Mouse (Mus musculus) CH12.LX (cell line): ENCODE data around the gene Alcam.

ENCODE experiments used
- CHD2 ChIP-seq: IDR thresholded peaks from 2 replicates; pipeline ENCODE4 v1.6.1; 2011; ENCODE audit warnings: low read length, improper control_type of control experiment
- CTCF ChIP-seq, 2 experiments: IDR thresholded peaks in 1 of 2; conservative IDR thresholded peaks in 1 of 2; 2 replicates each; pipeline ENCODE4 v1.5.1; 2011 to 2012; ENCODE audit warnings: low read depth in 2 of 2, low read length in 2 of 2, improper control_type of control experiment in 1 of 2, inconsistent platforms in 1 of 2, mild to moderate bottlenecking in 1 of 2, moderate library complexity in 1 of 2
- EP300 ChIP-seq: IDR thresholded peaks from 2 replicates; pipeline ENCODE4 v1.6.1; 2011; ENCODE audit warnings: low read length, improper control_type of control experiment
- JUND ChIP-seq: conservative IDR thresholded peaks from 2 replicates; pipeline ENCODE4 v1.6.1; 2011; ENCODE audit warnings: low read depth, low read length, improper control_type of control experiment
- MAX ChIP-seq: IDR thresholded peaks from 2 replicates; pipeline ENCODE4 v1.6.1; 2011; ENCODE audit warnings: low read length, improper control_type of control experiment
- SIN3A ChIP-seq: IDR thresholded peaks from 2 replicates; pipeline ENCODE4 v1.6.1; 2012; ENCODE audit warnings: low read length, improper control_type of control experiment, inconsistent platforms
- SMC3 ChIP-seq: IDR thresholded peaks from 2 replicates; pipeline ENCODE4 v1.6.1; 2011; ENCODE audit warnings: low read depth, low read length, improper control_type of control experiment
- UBTF ChIP-seq: IDR thresholded peaks from 2 replicates; pipeline ENCODE4 v1.6.1; 2012; ENCODE audit warnings: low read depth, mild to moderate bottlenecking, inconsistent platforms, low read length, improper control_type of control experiment, moderate library complexity

GRCm38 (mm10) chr16:52229930-52230329, 223.9 kb downstream of the Alcam start:
- TF ChIP-seq JUND = no peak
- no peak for TF ChIP-seq EP300
- TF ChIP-seq CHD2 = no peak
- TF ChIP-seq SMC3 = no peak
- TF ChIP-seq MAX = no peak
- TF ChIP-seq SIN3A = no peak
- no peak for TF ChIP-seq CTCF (conservative IDR thresholded peaks at IDR 0.05 in 1 of 2, IDR thresholded peaks at IDR 0.05 in 1 of 2; ENCODE audit: low read depth in 2 of 2, low read length in 2 of 2)
- no peak for TF ChIP-seq UBTF
